In genomic region chr9:57961863-57962778, GRCm38 (mm10) we compare ENCODE assay signal across 14 mouse cellular contexts. TPM values are rescaled to one million over a fixed set of nuclear protein-coding genes. Genes with fewer than 3 reads are reported as not detected.
DNase-seq lines count a peak whose midpoint lies in the region; ATAC-seq and TF ChIP-seq lines count a peak whose summit lies in the region.
"Had no signal": no experiment of that assay in that cellular context is flagged by ENCODE, and none has a peak within 500 bp of the region (broad histone marks: within the 10 kb centered on the region; RNA-seq: fewer than 3 reads in every experiment).

No protein-coding gene starts in this region.

- 0 out of 2 replicates have a peak, but pooled peaks have one; percentile 30 for TF ChIP-seq EP300 in heart, adult 2 months (IDR thresholded peaks at IDR 0.05; ENCODE audit: insufficient read depth, low read depth, low read length)
- no peak for TF ChIP-seq EP300 in CH12.LX (IDR thresholded peaks at IDR 0.05; ENCODE audit: low read length)

- peak; percentile 50 for TF ChIP-seq POLR2A in heart, adult 2 months (IDR thresholded peaks at IDR 0.05; ENCODE audit: insufficient read depth, low read depth, low read length)
- no peak; the same call in 1 of the 2 replicates for TF ChIP-seq POLR2A in CH12.LX (IDR thresholded peaks at IDR 0.05; ENCODE audit: low read depth, low read length)

- peak overlapping the region; percentile 84 for H3K27ac ChIP-seq in heart, adult 2 months
- peak overlapping the region; percentile 22; the same call in 1 of the 2 replicates for H3K27ac ChIP-seq in kidney, embryonic 15.5 days
- peak overlapping the region; percentile 43 for H3K27ac ChIP-seq in CH12.LX (ENCODE audit: insufficient read depth, low read depth)
- peak overlapping the region; percentile 54; the same call in 1 of the 2 replicates for H3K27ac ChIP-seq in limb, embryonic 10.5 days
- H3K27ac ChIP-seq: embryonic facial prominence, embryonic 13.5 days; forebrain, embryonic 12.5 days; liver, embryonic 13.5 days had no signal

- peaks cover 20% of the 10 kb centered on the region for H3K36me3 ChIP-seq in heart, adult 2 months (ENCODE audit: control insufficient read depth, insufficient read depth, low read length)
- no peaks in the 10 kb centered on the region for H3K36me3 ChIP-seq in kidney, embryonic 15.5 days
- H3K36me3 ChIP-seq in CH12.LX (replicated peaks in 1 of 2; ENCODE audit: control insufficient read depth in 1 of 2, insufficient read depth in 1 of 2, low read length in 1 of 2), result peaks cover 60 to 65% of the 10 kb centered on the region in 2 experiments
- no peaks in the 10 kb centered on the region for H3K36me3 ChIP-seq in limb, embryonic 10.5 days
- H3K36me3 ChIP-seq: embryonic facial prominence, embryonic 13.5 days; liver, embryonic 13.5 days had no signal

- TF ChIP-seq CTCF in heart, adult 2 months (IDR thresholded peaks at IDR 0.05), result no peak
- TF ChIP-seq CTCF in CH12.LX (conservative IDR thresholded peaks at IDR 0.05 in 1 of 2, IDR thresholded peaks at IDR 0.05 in 1 of 2; ENCODE audit: low read depth in 2 of 2, low read length in 2 of 2), result no peak

- H3K4me1 ChIP-seq in heart, adult 2 months (ENCODE audit: control insufficient read depth, insufficient read depth, low read length), result peaks cover 39% of the 10 kb centered on the region
- peaks cover 23% of the 10 kb centered on the region for H3K4me1 ChIP-seq in kidney, embryonic 15.5 days
- peaks cover 36 to 96% of the 10 kb centered on the region in 2 experiments for H3K4me1 ChIP-seq in CH12.LX (ENCODE audit: control insufficient read depth in 1 of 2, insufficient read depth in 2 of 2)
- peaks cover 30% of the 10 kb centered on the region for H3K4me1 ChIP-seq in limb, embryonic 10.5 days
- H3K4me1 ChIP-seq: forebrain, embryonic 12.5 days had no signal

- no peaks in the 10 kb centered on the region for H3K79me2 ChIP-seq in heart, adult 2 months (replicated peaks; ENCODE audit: control insufficient read depth, insufficient read depth, low read length)
- peaks cover 18% of the 10 kb centered on the region for H3K79me2 ChIP-seq in CH12.LX (replicated peaks; ENCODE audit: control insufficient read depth, extremely low read depth, insufficient read depth, poor library complexity, severe bottlenecking)

- 0 out of 2 replicates have a peak, but pooled peaks have one; percentile 19 for ATAC-seq in kidney, embryonic 15.5 days (replicated peaks; ENCODE audit: low FRiP score)
- no peak for ATAC-seq in erythroblast, adult 5-6 weeks (replicated peaks; ENCODE audit: low FRiP score, poor library complexity, severe bottlenecking)

- H3K9me3 ChIP-seq in kidney, embryonic 15.5 days (replicated peaks), result no peaks in the 10 kb centered on the region
- H3K9me3 ChIP-seq in CH12.LX (replicated peaks; ENCODE audit: low read length), result no peaks in the 10 kb centered on the region
- no peaks in the 10 kb centered on the region for H3K9me3 ChIP-seq in limb, embryonic 10.5 days (replicated peaks)
- H3K9me3 ChIP-seq: embryonic facial prominence, embryonic 13.5 days; forebrain, embryonic 12.5 days; liver, embryonic 13.5 days had no signal

- H3K9ac ChIP-seq in heart, adult 2 months (ENCODE audit: low read depth, low read length), result peak overlapping the region; percentile 14; the same call in 1 of the 2 replicates
- no peak overlapping the region for H3K9ac ChIP-seq in kidney, embryonic 15.5 days
- H3K9ac ChIP-seq in CH12.LX (ENCODE audit: insufficient read depth, low read depth), result no peak overlapping the region
- H3K9ac ChIP-seq: embryonic facial prominence, embryonic 13.5 days; forebrain, embryonic 12.5 days; liver, embryonic 13.5 days had no signal

- 46% methylated on average over 17 of the region's 17 CpGs for WGBS in heart, adult 2 months
- 52% methylated on average over 17 of the region's 17 CpGs for WGBS in kidney, embryonic 15.5 days
- WGBS in limb, embryonic 10.5 days, result 72% methylated on average over 17 of the region's 17 CpGs

- H3K27me3 ChIP-seq in heart, adult 2 months (ENCODE audit: control insufficient read depth, insufficient read depth, low read length), result no peaks in the 10 kb centered on the region
- no peaks in the 10 kb centered on the region for H3K27me3 ChIP-seq in kidney, embryonic 15.5 days
- H3K27me3 ChIP-seq in CH12.LX (replicated peaks), result no peaks in the 10 kb centered on the region
- H3K27me3 ChIP-seq in limb, embryonic 10.5 days (ENCODE audit: low read depth, poor library complexity, severe bottlenecking), result no peaks in the 10 kb centered on the region
- H3K27me3 ChIP-seq: embryonic facial prominence, embryonic 13.5 days; forebrain, embryonic 12.5 days had no signal

- no peak for TF ChIP-seq RAD21 in CH12.LX (IDR thresholded peaks at IDR 0.05; ENCODE audit: low read depth, low read length)

- no peak overlapping the region for H3K4me2 ChIP-seq in kidney, embryonic 15.5 days
- no peak overlapping the region for H3K4me2 ChIP-seq in CH12.LX (ENCODE audit: insufficient read depth, low read depth, poor library complexity, severe bottlenecking)
- H3K4me2 ChIP-seq: embryonic facial prominence, embryonic 13.5 days; forebrain, embryonic 12.5 days; liver, embryonic 13.5 days had no signal

- intact Hi-C loops in heart, adult 2 months (cut with DNase I), result loop anchor here (2.0 kb wide), 1 partner anchor 15 kb away; no protein-coding TSS in a partner anchor

- in situ Hi-C loops in CH12.LX (cut with MboI; ENCODE audit: low pct_ligation_motif_present, low pct_unique_long_range_greater_than_20kb, low sequenced_read_pairs), result no loop called here

- dilution Hi-C loops in CH12.LX (cut with MboI; ENCODE audit: extremely low pct_ligation_motif_present, extremely low pct_unique_long_range_greater_than_20kb, low sequenced_read_pairs), result no loop called here

- peak in 1 of 2 experiments; percentile 58 for DNase-seq in heart, adult 2 months
- DNase-seq in heart, adult 9 months (ENCODE audit: low spot score in 2 of 2), result no peak
- DNase-seq in kidney, postnatal 36 days, result no peak
- DNase-seq in CH12.LX (ENCODE audit: extremely low read depth), result no peak
- no peak for DNase-seq in limb, embryonic 10.5 days (ENCODE audit: low spot score)
- DNase-seq: cerebellum, adult 11 months; kidney, postnatal 14 days; layer of hippocampus, postnatal 36 days; liver, embryonic 13.5 days; thymus, adult 18-20 months had no signal

- H3K4me3 ChIP-seq in heart, adult 2 months, result no peak overlapping the region
- H3K4me3 ChIP-seq in kidney, embryonic 15.5 days (replicated peaks), result no peak overlapping the region
- no peak overlapping the region for H3K4me3 ChIP-seq in CH12.LX (replicated peaks in 1 of 3; ENCODE audit: low read depth in 2 of 3, low read length in 2 of 3, poor library complexity in 1 of 3)
- H3K4me3 ChIP-seq in limb, embryonic 10.5 days, result no peak overlapping the region
- H3K4me3 ChIP-seq: embryonic facial prominence, embryonic 13.5 days; forebrain, embryonic 12.5 days; liver, embryonic 13.5 days had no signal

TF ChIP-seq in CH12.LX, 34 proteins besides CTCF, POLR2A, EP300 and RAD21:
- TF ChIP-seq ZC3H11A (IDR thresholded peaks at IDR 0.05; ENCODE audit: low read depth, low read length), result no peak
- no peak for TF ChIP-seq IRF4 (IDR thresholded peaks at IDR 0.05; ENCODE audit: low read depth, low read length)
- no peak for TF ChIP-seq PAX5 (IDR thresholded peaks at IDR 0.05; ENCODE audit: low read length)
- no peak for TF ChIP-seq MAFK (IDR thresholded peaks at IDR 0.05; ENCODE audit: insufficient replicate concordance, low read length)

RNA-seq across cellular contexts. Expression of gene Sema7a, which starts 22.2 kb away (rescaled TPM):
- total RNA-seq in heart, adult 2 months (2021), result 10 to 100 TPM; 26.7 to 31.1 TPM
- polyA plus RNA-seq in heart, adult 2 months (2012; rRNA removed), result 29.0 and 31.3 TPM in 2 replicates
- 0.39 and 0.45 TPM in 2 replicates for polyA plus RNA-seq in kidney, embryonic 15.5 days (2015; fragmentation: Nextera tagmentation; extraction: Ambion mirVana)
- total RNA-seq in CH12.LX (2012; rRNA removed) (113 and 181 TPM in 2 replicates), CH12.LX (2014; rRNA removed) (78.2 and 88.6 TPM in 2 replicates)
- polyA plus RNA-seq in CH12.LX (2012; ENCODE audit: insufficient read length, low read depth), result 81.9 and 89.4 TPM in 2 replicates
- polyA plus RNA-seq in limb, embryonic 10.5 days (2016; fragmentation: Nextera tagmentation; extraction: Ambion mirVana), result 0.20 and 0.26 TPM in 2 replicates
- 0.84 TPM in 1 of 2 replicates, not detected in the other for total RNA-seq in erythroblast, adult 5-6 weeks (2015; ENCODE audit: low replicate concordance)
- total RNA-seq in erythroblast, adult 5-6 weeks (2017; ENCODE audit: low replicate concordance), result 1.1 TPM in 1 of 2 replicates, not detected in the other
- polyA plus RNA-seq: liver, embryonic 13.5 days had no signal

RNA-seq across cellular contexts. Expression of gene Cyp11a1, which starts 44.1 kb away (rescaled TPM):
- total RNA-seq in heart, adult 2 months (2021), result under 1 TPM in 1 of 2 experiments, not detected in 1; 0.29 TPM
- 0.06 and 0.29 TPM in 2 replicates for polyA plus RNA-seq in heart, adult 2 months (2012; rRNA removed)
- polyA plus RNA-seq in kidney, embryonic 15.5 days (2015; fragmentation: Nextera tagmentation; extraction: Ambion mirVana), result 15.7 and 46.0 TPM in 2 replicates
- total RNA-seq in CH12.LX (2012; rRNA removed), result 2.6 and 4.6 TPM in 2 replicates
- total RNA-seq in CH12.LX (2014; rRNA removed), result 8.3 and 9.0 TPM in 2 replicates
- 12.1 and 12.8 TPM in 2 replicates for polyA plus RNA-seq in CH12.LX (2012; ENCODE audit: insufficient read length, low read depth)
- polyA plus RNA-seq in limb, embryonic 10.5 days (2016; fragmentation: Nextera tagmentation; extraction: Ambion mirVana), result 0.26 TPM in 1 of 2 replicates, not detected in the other
- total RNA-seq in erythroblast, adult 5-6 weeks (2015; ENCODE audit: low replicate concordance), result 0.63 and 2.3 TPM in 2 replicates
- total RNA-seq in erythroblast, adult 5-6 weeks (2017; ENCODE audit: low replicate concordance), result 1.7 and 2.3 TPM in 2 replicates

RNA-seq across cellular contexts. Expression of gene Ubl7, which starts 51.3 kb away (rescaled TPM):
- 10 to 100 TPM; 75.2 to 83.2 TPM for total RNA-seq in heart, adult 2 months (2021)
- 139 and 142 TPM in 2 replicates for polyA plus RNA-seq in heart, adult 2 months (2012; rRNA removed)
- 104 and 114 TPM in 2 replicates for polyA plus RNA-seq in kidney, embryonic 15.5 days (2015; fragmentation: Nextera tagmentation; extraction: Ambion mirVana)
- total RNA-seq in CH12.LX (2012; rRNA removed), result 31.2 and 37.3 TPM in 2 replicates
- total RNA-seq in CH12.LX (2014; rRNA removed), result 19.9 and 24.7 TPM in 2 replicates
- 73.3 and 81.1 TPM in 2 replicates for polyA plus RNA-seq in CH12.LX (2012; ENCODE audit: insufficient read length, low read depth)
- polyA plus RNA-seq in limb, embryonic 10.5 days (2016; fragmentation: Nextera tagmentation; extraction: Ambion mirVana), result 123 and 130 TPM in 2 replicates
- 57.6 and 61.0 TPM in 2 replicates for total RNA-seq in erythroblast, adult 5-6 weeks (2015; ENCODE audit: low replicate concordance)
- total RNA-seq in erythroblast, adult 5-6 weeks (2017; ENCODE audit: low replicate concordance), result 37.5 and 42.4 TPM in 2 replicates

Comparison
In these comparisons a context has a peak if more than half of its experiments do, and no peak if none do; other contexts are left out.
1. H3K27ac ChIP-seq: peak in every context shown above with its lines; median percentile 84 in heart, adult 2 months; 54 in limb, embryonic 10.5 days; 43 in CH12.LX; 22 in kidney, embryonic 15.5 days.
2. RNA of gene Sema7a, which starts 22.2 kb away (polyA plus RNA-seq): 81.9 to 89.4 TPM in CH12.LX and 29.0 to 31.3 TPM in heart, adult 2 months; 0.39 to 0.45 TPM in kidney, embryonic 15.5 days and 0.20 to 0.26 TPM in limb, embryonic 10.5 days; every median in the first group is over 10 times any median in the second.
3. RNA of gene Cyp11a1, which starts 44.1 kb away (polyA plus RNA-seq): 15.7 to 46.0 TPM in kidney, embryonic 15.5 days and 12.1 to 12.8 TPM in CH12.LX; 0.26 TPM in limb, embryonic 10.5 days and 0.06 to 0.29 TPM in heart, adult 2 months; every median in the first group is over 10 times any median in the second.